Mouse (Mus musculus): ENCODE measurements around the gene Plekhh2. TPM values are rescaled to one million over a fixed set of nuclear protein-coding genes. Genes with fewer than 3 reads are reported as not detected.
A peak's percentile ranks its signal among the peaks of the same experiment; 100 is the strongest.

The Plekhh2 gene
- polyA plus RNA-seq, 1 experiment, result 4.9 TPM

- TF ChIP-seq CTCF (IDR thresholded peaks at IDR 0.05; ENCODE audit: borderline replicate concordance, extremely low read depth, insufficient read depth, insufficient read length) (no peak), POLR2A (IDR thresholded peaks at IDR 0.05; ENCODE audit: borderline replicate concordance, extremely low read depth, insufficient read depth, insufficient read length, poor library complexity, severe bottlenecking) (no peak)
- no peak for DNase-seq (ENCODE audit: low read depth)
Observed at GRCm38 (mm10) chr17:84575108-84575507, 63.4 kb downstream of the Plekhh2 start.

- DNase-seq (ENCODE audit: low read depth), result no peak
- TF ChIP-seq CTCF (IDR thresholded peaks at IDR 0.05; ENCODE audit: borderline replicate concordance, extremely low read depth, insufficient read depth, insufficient read length) (no peak), POLR2A (IDR thresholded peaks at IDR 0.05; ENCODE audit: borderline replicate concordance, extremely low read depth, insufficient read depth, insufficient read length, poor library complexity, severe bottlenecking) (no peak)
Observed at GRCm38 (mm10) chr17:84576621-84577293, 65.1 kb downstream of the Plekhh2 start.

- no peak for DNase-seq (ENCODE audit: low read depth)
- TF ChIP-seq CTCF (IDR thresholded peaks at IDR 0.05; ENCODE audit: borderline replicate concordance, extremely low read depth, insufficient read depth, insufficient read length) (no peak), POLR2A (IDR thresholded peaks at IDR 0.05; ENCODE audit: borderline replicate concordance, extremely low read depth, insufficient read depth, insufficient read length, poor library complexity, severe bottlenecking) (no peak)
Observed at GRCm38 (mm10) chr17:84579249-84579648, 67.6 kb downstream of the Plekhh2 start.

GRCm38 (mm10) chr17:84579817-84580216 lies 68.1 kb downstream of the Plekhh2 start:
- no peak for TF ChIP-seq CTCF (IDR thresholded peaks at IDR 0.05; ENCODE audit: borderline replicate concordance, extremely low read depth, insufficient read depth, insufficient read length)
- TF ChIP-seq POLR2A (IDR thresholded peaks at IDR 0.05; ENCODE audit: borderline replicate concordance, extremely low read depth, insufficient read depth, insufficient read length, poor library complexity, severe bottlenecking), result no peak
- no peak for DNase-seq (ENCODE audit: low read depth)

- DNase-seq (ENCODE audit: low read depth), result no peak
- no peak for TF ChIP-seq POLR2A (IDR thresholded peaks at IDR 0.05; ENCODE audit: borderline replicate concordance, extremely low read depth, insufficient read depth, insufficient read length, poor library complexity, severe bottlenecking)
- TF ChIP-seq CTCF (IDR thresholded peaks at IDR 0.05; ENCODE audit: borderline replicate concordance, extremely low read depth, insufficient read depth, insufficient read length), result no peak
Observed at GRCm38 (mm10) chr17:84580821-84581220, 69.1 kb downstream of the Plekhh2 start.

- peak; percentile 44 for DNase-seq (ENCODE audit: low read depth)
- TF ChIP-seq CTCF (IDR thresholded peaks at IDR 0.05; ENCODE audit: borderline replicate concordance, extremely low read depth, insufficient read depth, insufficient read length) (no peak), POLR2A (IDR thresholded peaks at IDR 0.05; ENCODE audit: borderline replicate concordance, extremely low read depth, insufficient read depth, insufficient read length, poor library complexity, severe bottlenecking) (no peak)
Observed at GRCm38 (mm10) chr17:84581740-84582414, 70.2 kb downstream of the Plekhh2 start.

- TF ChIP-seq CTCF (IDR thresholded peaks at IDR 0.05; ENCODE audit: borderline replicate concordance, extremely low read depth, insufficient read depth, insufficient read length) (no peak), POLR2A (IDR thresholded peaks at IDR 0.05; ENCODE audit: borderline replicate concordance, extremely low read depth, insufficient read depth, insufficient read length, poor library complexity, severe bottlenecking) (no peak)
- no peak for DNase-seq (ENCODE audit: low read depth)
Observed at GRCm38 (mm10) chr17:84584107-84584506, 72.4 kb downstream of the Plekhh2 start.

GRCm38 (mm10) chr17:84585104-84585503 lies 73.4 kb downstream of the Plekhh2 start:
- TF ChIP-seq POLR2A (IDR thresholded peaks at IDR 0.05; ENCODE audit: borderline replicate concordance, extremely low read depth, insufficient read depth, insufficient read length, poor library complexity, severe bottlenecking) (no peak), CTCF (IDR thresholded peaks at IDR 0.05; ENCODE audit: borderline replicate concordance, extremely low read depth, insufficient read depth, insufficient read length) (no peak)
- no peak for DNase-seq (ENCODE audit: low read depth)

GRCm38 (mm10) chr17:84590065-84590464 lies 78.4 kb downstream of the Plekhh2 start:
- no peak for TF ChIP-seq POLR2A (IDR thresholded peaks at IDR 0.05; ENCODE audit: borderline replicate concordance, extremely low read depth, insufficient read depth, insufficient read length, poor library complexity, severe bottlenecking)
- TF ChIP-seq CTCF (IDR thresholded peaks at IDR 0.05; ENCODE audit: borderline replicate concordance, extremely low read depth, insufficient read depth, insufficient read length), result no peak
- DNase-seq (ENCODE audit: low read depth), result no peak

- DNase-seq (ENCODE audit: low read depth), result peak; percentile 66
- TF ChIP-seq CTCF (IDR thresholded peaks at IDR 0.05; ENCODE audit: borderline replicate concordance, extremely low read depth, insufficient read depth, insufficient read length) (no peak), POLR2A (IDR thresholded peaks at IDR 0.05; ENCODE audit: borderline replicate concordance, extremely low read depth, insufficient read depth, insufficient read length, poor library complexity, severe bottlenecking) (no peak)
Observed at GRCm38 (mm10) chr17:84591431-84592150, 79.9 kb downstream of the Plekhh2 start.

GRCm38 (mm10) chr17:84596015-84596441 lies 84.3 kb downstream of the Plekhh2 start:
- DNase-seq (ENCODE audit: low read depth), result peak; percentile 63
- TF ChIP-seq POLR2A (IDR thresholded peaks at IDR 0.05; ENCODE audit: borderline replicate concordance, extremely low read depth, insufficient read depth, insufficient read length, poor library complexity, severe bottlenecking), result no peak
- no peak for TF ChIP-seq CTCF (IDR thresholded peaks at IDR 0.05; ENCODE audit: borderline replicate concordance, extremely low read depth, insufficient read depth, insufficient read length)
